Mouse (Mus musculus): ENCODE measurements around the gene Zfp592. TPM values are rescaled to one million over a fixed set of nuclear protein-coding genes. Genes with fewer than 3 reads are reported as not detected.

The Zfp592 gene
- polyA plus RNA-seq, 1 experiment from 2014 or later = 10.5 TPM

GRCm38 (mm10) chr7:80999536-80999935, 6.1 kb downstream of the Zfp592 start:
- Histone ChIP-seq H3K4me1 (peaks cover 23% of the 10 kb centered on the region), H3K27me3 (ENCODE audit: low read depth, poor library complexity, severe bottlenecking) (no peaks in the 10 kb centered on the region), H3K27ac (replicated peaks) (no peak overlapping the region), H3K4me3 (no peak overlapping the region), H3K36me3 (no peaks in the 10 kb centered on the region), H3K9me3 (replicated peaks) (no peaks in the 10 kb centered on the region)
- DNase-seq (ENCODE audit: low spot score) = no peak
- 91% methylated on average over 2 of the region's 2 CpGs for WGBS

GRCm38 (mm10) chr7:81001844-81002243, 8.4 kb downstream of the Zfp592 start:
- Histone ChIP-seq H3K36me3 (no peaks in the 10 kb centered on the region), H3K4me3 (no peak overlapping the region), H3K4me1 (peaks cover 8% of the 10 kb centered on the region), H3K27ac (replicated peaks) (no peak overlapping the region), H3K27me3 (ENCODE audit: low read depth, poor library complexity, severe bottlenecking) (no peaks in the 10 kb centered on the region), H3K9me3 (replicated peaks) (no peaks in the 10 kb centered on the region)
- DNase-seq (ENCODE audit: low spot score) = no peak
- whole genome bisulfite sequencing = 71% methylated on average over 5 of the region's 5 CpGs

- 82% methylated on average over 3 of the region's 3 CpGs for WGBS
- H3K4me3 ChIP-seq = no peak overlapping the region
- H3K4me1 ChIP-seq = peaks cover 8% of the 10 kb centered on the region
- peaks cover 4% of the 10 kb centered on the region for H3K36me3 ChIP-seq
- no peaks in the 10 kb centered on the region for H3K27me3 ChIP-seq (ENCODE audit: low read depth, poor library complexity, severe bottlenecking)
- H3K27ac ChIP-seq (replicated peaks) = no peak overlapping the region
- no peaks in the 10 kb centered on the region for H3K9me3 ChIP-seq (replicated peaks)
- no peak for DNase-seq (ENCODE audit: low spot score)
Measured at GRCm38 (mm10) chr7:81004556-81005079, 11.1 kb downstream of the Zfp592 start.

GRCm38 (mm10) chr7:81005969-81006368, 12.5 kb downstream of the Zfp592 start:
- H3K36me3 ChIP-seq = peaks cover 15% of the 10 kb centered on the region
- H3K27ac ChIP-seq (replicated peaks) = no peak overlapping the region
- H3K9me3 ChIP-seq (replicated peaks) = no peaks in the 10 kb centered on the region
- DNase-seq (ENCODE audit: low spot score) = no peak
- peaks cover 8% of the 10 kb centered on the region for H3K4me1 ChIP-seq
- 64% methylated on average over 1 of the region's 1 CpGs for WGBS
- no peaks in the 10 kb centered on the region for H3K27me3 ChIP-seq (ENCODE audit: low read depth, poor library complexity, severe bottlenecking)
- no peak overlapping the region for H3K4me3 ChIP-seq

- no peak overlapping the region for H3K4me3 ChIP-seq
- H3K9me3 ChIP-seq (replicated peaks) = no peaks in the 10 kb centered on the region
- DNase-seq (ENCODE audit: low spot score) = no peak
- 85% methylated on average over 3 of the region's 3 CpGs for WGBS
- peaks cover 31% of the 10 kb centered on the region for H3K36me3 ChIP-seq
- H3K27me3 ChIP-seq (ENCODE audit: low read depth, poor library complexity, severe bottlenecking) = no peaks in the 10 kb centered on the region
- H3K27ac ChIP-seq (replicated peaks) = no peak overlapping the region
- no peaks in the 10 kb centered on the region for H3K4me1 ChIP-seq
Measured at GRCm38 (mm10) chr7:81008285-81008684, 14.8 kb downstream of the Zfp592 start.

GRCm38 (mm10) chr7:81011576-81011975, 18.1 kb downstream of the Zfp592 start:
- DNase-seq (ENCODE audit: low spot score) = no peak
- no peaks in the 10 kb centered on the region for H3K4me1 ChIP-seq
- peaks cover 31% of the 10 kb centered on the region for H3K36me3 ChIP-seq
- H3K9me3 ChIP-seq (replicated peaks) = no peaks in the 10 kb centered on the region
- H3K27me3 ChIP-seq (ENCODE audit: low read depth, poor library complexity, severe bottlenecking) = no peaks in the 10 kb centered on the region
- H3K27ac ChIP-seq (replicated peaks) = no peak overlapping the region
- 87% methylated on average over 3 of the region's 3 CpGs for WGBS
- no peak overlapping the region for H3K4me3 ChIP-seq

- Histone ChIP-seq H3K27ac (replicated peaks) (no peak overlapping the region), H3K9me3 (replicated peaks) (no peaks in the 10 kb centered on the region), H3K4me3 (no peak overlapping the region), H3K4me1 (no peaks in the 10 kb centered on the region), H3K27me3 (ENCODE audit: low read depth, poor library complexity, severe bottlenecking) (no peaks in the 10 kb centered on the region), H3K36me3 (peaks cover 39% of the 10 kb centered on the region)
- WGBS = 51% methylated on average over 11 of the region's 11 CpGs
- no peak for DNase-seq (ENCODE audit: low spot score)
Measured at GRCm38 (mm10) chr7:81020307-81020706, 26.8 kb downstream of the Zfp592 start.

GRCm38 (mm10) chr7:81022731-81023130, 29.2 kb downstream of the Zfp592 start:
- H3K27me3 ChIP-seq (ENCODE audit: low read depth, poor library complexity, severe bottlenecking) = no peaks in the 10 kb centered on the region

GRCm38 (mm10) chr7:81024118-81024517, 30.6 kb downstream of the Zfp592 start:
- H3K9me3 ChIP-seq (replicated peaks) = no peaks in the 10 kb centered on the region
- peaks cover 62% of the 10 kb centered on the region for H3K36me3 ChIP-seq
- H3K4me3 ChIP-seq = no peak overlapping the region
- no peaks in the 10 kb centered on the region for H3K4me1 ChIP-seq
- 69% methylated on average over 5 of the region's 5 CpGs for WGBS
- H3K27ac ChIP-seq (replicated peaks) = no peak overlapping the region
- H3K27me3 ChIP-seq (ENCODE audit: low read depth, poor library complexity, severe bottlenecking) = no peaks in the 10 kb centered on the region
- no peak for DNase-seq (ENCODE audit: low spot score)

More at GRCm38 (mm10) chr7:81022731-81023130, 29.2 kb downstream of the Zfp592 start:
- H3K36me3 ChIP-seq = peaks cover 56% of the 10 kb centered on the region
- H3K9me3 ChIP-seq (replicated peaks) = no peaks in the 10 kb centered on the region
- H3K4me1 ChIP-seq = no peaks in the 10 kb centered on the region
- H3K27ac ChIP-seq (replicated peaks) = no peak overlapping the region
- no peak for DNase-seq (ENCODE audit: low spot score)
- H3K4me3 ChIP-seq = no peak overlapping the region

GRCm38 (mm10) chr7:81024651-81025050, 31.2 kb downstream of the Zfp592 start:
- Histone ChIP-seq H3K36me3 (peaks cover 67% of the 10 kb centered on the region), H3K27me3 (ENCODE audit: low read depth, poor library complexity, severe bottlenecking) (no peaks in the 10 kb centered on the region), H3K9me3 (replicated peaks) (no peaks in the 10 kb centered on the region), H3K4me1 (no peaks in the 10 kb centered on the region), H3K4me3 (no peak overlapping the region), H3K27ac (replicated peaks) (no peak overlapping the region)
- DNase-seq (ENCODE audit: low spot score) = no peak
- 94% methylated on average over 9 of the region's 9 CpGs for WGBS

- peaks cover 78% of the 10 kb centered on the region for H3K36me3 ChIP-seq
Measured at GRCm38 (mm10) chr7:81025751-81026150, 32.3 kb downstream of the Zfp592 start.

GRCm38 (mm10) chr7:81039711-81040110, 46.2 kb downstream of the Zfp592 start:
- no peaks in the 10 kb centered on the region for H3K4me1 ChIP-seq
- DNase-seq (ENCODE audit: low spot score) = no peak
- peaks cover 88% of the 10 kb centered on the region for H3K36me3 ChIP-seq
- H3K9me3 ChIP-seq (replicated peaks) = no peaks in the 10 kb centered on the region
- H3K27ac ChIP-seq (replicated peaks) = no peak overlapping the region
- H3K4me3 ChIP-seq = no peak overlapping the region
- 81% methylated on average over 2 of the region's 2 CpGs for WGBS
- no peaks in the 10 kb centered on the region for H3K27me3 ChIP-seq (ENCODE audit: low read depth, poor library complexity, severe bottlenecking)

More at GRCm38 (mm10) chr7:81025751-81026150, 32.3 kb downstream of the Zfp592 start:
- Histone ChIP-seq H3K4me3 (no peak overlapping the region), H3K27me3 (ENCODE audit: low read depth, poor library complexity, severe bottlenecking) (no peaks in the 10 kb centered on the region), H3K9me3 (replicated peaks) (no peaks in the 10 kb centered on the region), H3K27ac (replicated peaks) (no peak overlapping the region), H3K4me1 (no peaks in the 10 kb centered on the region)
- WGBS = 98% methylated on average over 2 of the region's 2 CpGs
- no peak for DNase-seq (ENCODE audit: low spot score)

- 90% methylated on average over 5 of the region's 5 CpGs for WGBS
- Histone ChIP-seq H3K4me3 (no peak overlapping the region), H3K36me3 (peaks cover 62% of the 10 kb centered on the region), H3K4me1 (no peaks in the 10 kb centered on the region), H3K27me3 (ENCODE audit: low read depth, poor library complexity, severe bottlenecking) (no peaks in the 10 kb centered on the region), H3K27ac (replicated peaks) (no peak overlapping the region), H3K9me3 (replicated peaks) (no peaks in the 10 kb centered on the region)
- no peak for DNase-seq (ENCODE audit: low spot score)
Measured at GRCm38 (mm10) chr7:81043023-81043620, 49.6 kb downstream of the Zfp592 start.

All from midbrain, embryonic 10.5 days (tissue).